Mouse (Mus musculus): ENCODE measurements around the gene Dclk2.

The Dclk2 gene

GRCm38 (mm10) chr3:86844804-86845481 lies 75.7 kb downstream of the Dclk2 start:
- DNase-seq (ENCODE audit: low spot score) = peak; percentile 47

GRCm38 (mm10) chr3:86842461-86842860 lies 78.2 kb downstream of the Dclk2 start:
- DNase-seq (ENCODE audit: low spot score) = no peak

GRCm38 (mm10) chr3:86839606-86840005 lies 81.0 kb downstream of the Dclk2 start:
- DNase-seq (ENCODE audit: low spot score) = no peak

- no peak for DNase-seq (ENCODE audit: low spot score)
These were observed 83.3 kb downstream of the Dclk2 start for GRCm38 (mm10) chr3:86837386-86837785.

- no peak for DNase-seq (ENCODE audit: low spot score)
These were observed 85.5 kb downstream of the Dclk2 start for GRCm38 (mm10) chr3:86835180-86835579.

GRCm38 (mm10) chr3:86834341-86834740 lies 86.3 kb downstream of the Dclk2 start:
- no peak for DNase-seq (ENCODE audit: low spot score)

- DNase-seq (ENCODE audit: low spot score) = no peak
These were observed 87.9 kb downstream of the Dclk2 start for GRCm38 (mm10) chr3:86832591-86833267.

- no peak for DNase-seq (ENCODE audit: low spot score)
These were observed 88.5 kb downstream of the Dclk2 start for GRCm38 (mm10) chr3:86832115-86832514.

- DNase-seq (ENCODE audit: low spot score) = no peak
These were observed 93.1 kb downstream of the Dclk2 start for GRCm38 (mm10) chr3:86827506-86827905.

- no peak for DNase-seq (ENCODE audit: low spot score)
These were observed 99.3 kb downstream of the Dclk2 start for GRCm38 (mm10) chr3:86821383-86821782.

GRCm38 (mm10) chr3:86820344-86820743 lies 100.3 kb downstream of the Dclk2 start:
- no peak for DNase-seq (ENCODE audit: low spot score)

- no peak for DNase-seq (ENCODE audit: low spot score)
These were observed 101.3 kb downstream of the Dclk2 start for GRCm38 (mm10) chr3:86819372-86819771.

- no peak for DNase-seq (ENCODE audit: low spot score)
These were observed 102.6 kb downstream of the Dclk2 start for GRCm38 (mm10) chr3:86818001-86818585.

- DNase-seq (ENCODE audit: low spot score) = peak; percentile 72
These were observed 108.0 kb downstream of the Dclk2 start for GRCm38 (mm10) chr3:86812689-86813088.

- DNase-seq (ENCODE audit: low spot score) = no peak
These were observed 109.7 kb downstream of the Dclk2 start for GRCm38 (mm10) chr3:86810908-86811307.

GRCm38 (mm10) chr3:86809646-86810045 lies 111.0 kb downstream of the Dclk2 start:
- no peak for DNase-seq (ENCODE audit: low spot score)

- no peak for DNase-seq (ENCODE audit: low spot score)
These were observed 111.5 kb downstream of the Dclk2 start for GRCm38 (mm10) chr3:86809199-86809598.

GRCm38 (mm10) chr3:86807750-86808467 lies 112.7 kb downstream of the Dclk2 start:
- no peak for DNase-seq (ENCODE audit: low spot score)

- no peak for DNase-seq (ENCODE audit: low spot score)
These were observed 113.8 kb downstream of the Dclk2 start for GRCm38 (mm10) chr3:86806834-86807233.

- peak; percentile 65 for DNase-seq (ENCODE audit: low spot score)
These were observed 116.4 kb downstream of the Dclk2 start for GRCm38 (mm10) chr3:86804265-86804664.

GRCm38 (mm10) chr3:86802825-86803224 lies 117.8 kb downstream of the Dclk2 start:
- no peak for DNase-seq (ENCODE audit: low spot score)

GRCm38 (mm10) chr3:86800841-86801240 lies 119.8 kb downstream of the Dclk2 start:
- DNase-seq (ENCODE audit: low spot score) = no peak

GRCm38 (mm10) chr3:86799041-86799440 lies 121.6 kb downstream of the Dclk2 start:
- DNase-seq (ENCODE audit: low spot score) = no peak

All from left cerebral cortex, adult 11 months (tissue).